Mouse (Mus musculus) yolk sac, embryonic 10.5 days (tissue): ENCODE results near the gene Ccdc110.

ENCODE experiments used
- DNase-seq: peaks from one replicate; pipeline ENCODE4 v3.0.0-alpha.2; 2017; ENCODE audit warnings: low spot score

The Ccdc110 gene

GRCm38 (mm10) chr8:45934582-45935014 is at the start of gene Ccdc110:
Gene Ccdc110 (plus strand): TSS chr8:45934619.
- DNase-seq = peak; percentile 72

DNA sequence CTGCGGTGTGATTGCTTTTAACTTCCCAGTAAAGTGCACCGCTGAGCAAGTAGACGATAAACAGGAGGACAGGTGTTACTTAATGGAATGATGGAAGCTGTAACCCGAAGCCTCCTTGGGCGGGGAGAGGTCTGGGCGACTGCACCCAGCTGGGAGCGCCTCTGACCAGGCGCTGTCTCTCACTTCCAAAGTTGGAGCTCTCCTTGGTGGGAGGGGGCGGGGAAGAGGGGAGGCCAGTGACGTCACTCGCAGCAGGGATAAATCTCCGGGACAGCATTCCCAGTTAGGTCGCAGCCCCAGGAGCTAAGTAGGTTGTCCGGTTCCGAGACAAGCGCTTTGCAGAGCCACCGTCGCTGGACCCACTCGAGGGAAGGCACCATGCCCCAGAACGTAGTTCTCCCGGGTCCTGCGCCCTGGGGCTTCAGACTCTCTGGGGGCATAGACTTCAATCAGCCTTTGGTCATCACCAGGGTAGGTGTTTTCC is 49.2 kb upstream of the Ccdc110 start, which contains the start of gene Pdlim3:
Pdlim3 (plus strand) TSS at position 260 of the 484 bp plus-strand sequence.
- DNase-seq = peak; percentile 38

DNA sequence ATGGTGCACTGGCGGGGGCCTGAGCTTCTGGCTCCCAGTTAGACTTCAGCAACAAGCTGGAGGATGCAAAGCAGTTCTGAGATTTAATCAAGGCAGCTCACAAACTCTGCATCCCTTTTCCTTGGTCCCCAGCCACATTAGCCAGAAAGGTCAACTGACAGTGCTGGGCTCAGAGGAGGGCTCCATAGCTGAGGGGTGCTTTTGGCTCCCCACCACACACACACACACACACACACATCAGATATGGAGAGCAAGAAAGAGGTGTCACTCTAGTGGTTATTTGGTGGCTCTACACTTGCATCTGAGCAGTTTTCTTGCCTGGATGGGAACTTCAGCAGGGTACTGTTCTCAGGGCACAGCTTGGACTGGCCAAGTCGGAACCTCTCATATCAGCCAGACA is 48.6 kb upstream of the Ccdc110 start:
- DNase-seq = no peak

DNA sequence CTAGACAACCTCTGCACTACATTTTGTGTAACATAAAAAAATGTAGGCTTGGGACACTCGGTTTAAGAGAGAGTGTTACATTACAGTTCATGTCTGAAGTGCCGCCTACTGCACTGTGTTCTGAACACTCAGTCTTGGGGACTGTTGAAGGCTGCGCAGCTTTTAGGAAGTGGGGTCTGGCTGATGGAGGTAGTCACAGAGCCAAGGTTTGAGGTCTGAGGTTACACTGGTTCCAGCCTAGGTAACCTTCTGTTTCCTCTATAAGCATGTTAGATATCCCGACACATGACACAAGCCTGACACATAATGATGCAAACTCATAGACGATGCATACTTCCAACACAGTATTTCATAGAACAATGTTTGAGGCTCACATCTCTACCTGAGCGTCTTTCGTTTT is 44.7 kb upstream of the Ccdc110 start:
- DNase-seq = no peak

DNA sequence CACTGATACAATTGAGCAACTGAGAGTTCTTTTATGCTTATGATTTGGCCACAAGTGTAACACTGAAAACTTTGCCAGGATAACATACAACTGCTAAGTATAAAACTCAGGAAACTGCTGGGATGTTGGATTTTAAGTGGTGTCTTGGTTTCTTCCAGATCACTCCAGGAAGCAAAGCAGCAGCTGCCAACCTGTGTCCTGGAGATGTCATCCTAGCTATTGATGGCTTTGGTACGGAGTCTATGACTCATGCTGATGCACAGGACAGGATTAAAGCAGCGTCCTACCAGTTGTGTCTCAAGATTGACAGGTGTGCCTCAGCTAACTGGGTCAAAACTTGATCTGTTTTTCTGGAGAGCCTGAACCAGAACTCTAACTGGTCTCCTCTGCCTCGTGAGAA is 37.8 kb upstream of the Ccdc110 start:
- no peak for DNase-seq

- DNase-seq = no peak
These were observed 34.6 kb upstream of the Ccdc110 start for GRCm38 (mm10) chr8:45899783-45900182.

- no peak for DNase-seq
These were observed 32.8 kb upstream of the Ccdc110 start for GRCm38 (mm10) chr8:45901626-45902025.

DNA sequence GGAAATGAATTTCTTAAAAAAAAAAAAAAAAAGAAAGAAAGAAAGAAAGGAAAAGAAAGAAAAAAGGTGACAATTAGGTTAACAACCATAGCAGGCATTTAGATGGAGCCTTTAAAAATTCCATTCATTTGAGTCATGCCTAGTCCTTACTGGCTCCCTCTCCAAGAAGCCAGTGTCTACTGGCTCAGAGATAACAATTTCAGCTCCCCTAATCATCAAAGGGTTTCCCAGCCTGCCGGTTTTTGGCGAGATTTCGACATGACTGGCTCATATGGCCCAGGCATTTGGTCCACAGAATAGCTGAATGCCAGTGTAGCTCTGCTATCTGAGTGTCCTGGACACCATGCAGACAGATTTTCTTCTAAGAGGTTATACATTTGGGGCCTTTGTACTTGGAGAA is 30.8 kb upstream of the Ccdc110 start:
- no peak for DNase-seq

DNA sequence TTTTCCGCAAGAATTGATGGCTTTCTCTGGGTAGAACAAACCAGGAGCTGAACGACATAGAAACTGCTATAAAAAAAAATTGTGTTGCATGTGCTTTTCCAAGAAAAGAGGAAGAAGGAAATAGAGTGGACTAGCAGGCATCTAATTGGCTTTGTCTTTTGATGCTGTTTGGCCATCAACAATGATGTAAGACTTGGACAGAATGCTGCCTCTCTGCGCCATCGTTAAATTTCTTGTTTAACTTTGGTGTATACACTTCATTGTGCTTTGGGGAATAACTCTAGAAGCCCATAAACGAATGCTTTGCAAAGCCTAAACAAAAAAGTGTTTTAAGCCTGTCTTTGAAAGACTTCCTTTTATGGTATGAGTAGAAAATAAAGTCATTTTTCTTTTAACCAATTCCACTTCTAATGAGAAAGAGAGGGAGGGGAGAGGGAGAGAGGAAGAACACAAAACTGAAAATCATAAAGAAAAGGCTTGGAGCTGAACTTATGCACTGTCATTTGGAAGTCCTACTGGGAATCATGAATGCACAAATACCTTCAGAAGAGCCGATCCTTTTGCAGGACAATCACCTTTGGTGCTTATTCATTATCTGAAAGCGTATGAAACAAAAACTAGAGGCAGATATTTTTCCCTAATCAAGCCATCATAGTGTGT is 28.7 kb upstream of the Ccdc110 start:
- no peak for DNase-seq

DNA sequence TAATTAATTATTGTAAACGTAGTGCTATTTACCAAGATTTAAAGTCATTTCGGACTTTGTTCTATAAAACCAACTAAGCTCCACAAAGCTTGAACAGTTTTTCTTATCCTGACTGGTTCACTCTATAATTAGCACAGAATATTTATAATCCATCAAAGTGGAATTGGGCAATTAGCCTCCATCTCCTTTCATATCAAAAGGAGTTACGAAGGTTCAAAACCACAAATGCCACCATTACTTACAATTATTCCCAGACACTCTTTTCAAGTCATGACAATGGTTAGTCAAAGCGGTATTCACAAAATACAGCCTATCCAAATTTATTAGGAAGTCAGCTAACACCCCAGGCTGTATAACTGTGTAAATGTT is 28.2 kb upstream of the Ccdc110 start:
- no peak for DNase-seq

DNA sequence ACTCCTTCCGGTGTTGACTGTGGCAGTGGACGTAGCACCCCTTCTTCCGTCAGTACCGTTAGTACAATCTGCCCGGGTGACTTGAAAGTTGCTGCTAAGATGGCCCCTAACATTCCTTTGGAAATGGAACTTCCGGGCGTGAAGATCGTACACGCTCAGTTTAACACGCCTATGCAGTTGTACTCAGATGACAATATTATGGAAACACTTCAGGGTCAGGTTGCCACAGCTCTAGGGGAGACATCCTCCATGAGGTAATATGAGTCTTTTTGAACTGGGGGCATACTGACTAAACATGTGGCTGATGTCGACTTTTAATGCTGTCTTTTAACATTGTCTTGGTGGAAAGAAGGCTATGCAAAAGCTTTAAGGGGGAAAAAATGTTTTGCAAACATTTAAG is 20.7 kb upstream of the Ccdc110 start:
- DNase-seq = no peak

- no peak for DNase-seq
These were observed 17.9 kb upstream of the Ccdc110 start for GRCm38 (mm10) chr8:45916496-45916895.

DNA sequence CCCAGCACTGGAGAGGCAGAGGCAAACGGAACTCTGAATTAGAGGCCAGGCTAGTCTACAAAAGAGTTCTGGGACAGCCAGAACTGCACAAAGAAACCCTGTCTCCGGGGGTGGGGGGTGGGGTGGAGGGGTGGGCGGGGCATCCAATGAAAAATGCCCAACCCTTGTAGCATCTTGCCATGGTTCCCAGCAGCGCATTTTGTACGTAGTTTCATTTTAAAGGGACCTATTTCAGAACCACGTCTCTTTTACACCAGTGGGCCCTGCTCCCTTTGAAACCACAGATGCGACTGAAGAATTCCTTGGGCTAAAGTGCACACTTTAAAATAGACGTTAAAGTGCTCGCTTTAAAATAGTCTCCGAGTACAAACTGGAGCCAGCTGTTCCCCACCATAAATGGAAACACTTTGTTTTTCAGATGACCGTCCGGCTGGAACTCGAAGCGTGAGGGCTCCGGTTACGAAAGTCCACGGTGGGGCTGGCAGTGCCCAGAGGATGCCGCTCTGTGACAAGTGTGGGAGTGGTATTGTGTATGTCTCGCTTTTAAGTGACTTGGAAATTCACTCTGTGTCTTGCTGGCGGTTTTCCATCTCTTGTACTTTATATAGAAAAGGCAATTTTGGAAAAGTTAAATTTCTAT is 17.3 kb upstream of the Ccdc110 start:
- DNase-seq = no peak

DNA sequence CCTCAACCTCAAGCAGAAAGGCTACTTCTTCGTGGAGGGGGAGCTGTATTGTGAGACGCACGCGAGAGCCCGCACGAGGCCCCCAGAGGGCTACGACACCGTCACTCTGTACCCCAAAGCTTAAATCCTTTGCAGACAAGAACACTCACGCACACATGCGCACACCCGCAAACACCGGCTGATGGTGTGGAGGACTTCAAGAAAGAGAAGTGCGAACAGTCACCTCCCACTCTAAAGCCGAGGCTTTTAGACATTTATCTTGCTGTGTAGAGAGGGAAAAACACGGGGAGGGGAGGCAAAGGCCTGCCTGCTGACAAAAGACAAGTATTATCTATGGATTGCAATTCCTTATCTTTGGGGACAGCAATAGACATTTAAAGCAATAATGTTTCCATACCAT is 15.5 kb upstream of the Ccdc110 start:
- DNase-seq = no peak

DNA sequence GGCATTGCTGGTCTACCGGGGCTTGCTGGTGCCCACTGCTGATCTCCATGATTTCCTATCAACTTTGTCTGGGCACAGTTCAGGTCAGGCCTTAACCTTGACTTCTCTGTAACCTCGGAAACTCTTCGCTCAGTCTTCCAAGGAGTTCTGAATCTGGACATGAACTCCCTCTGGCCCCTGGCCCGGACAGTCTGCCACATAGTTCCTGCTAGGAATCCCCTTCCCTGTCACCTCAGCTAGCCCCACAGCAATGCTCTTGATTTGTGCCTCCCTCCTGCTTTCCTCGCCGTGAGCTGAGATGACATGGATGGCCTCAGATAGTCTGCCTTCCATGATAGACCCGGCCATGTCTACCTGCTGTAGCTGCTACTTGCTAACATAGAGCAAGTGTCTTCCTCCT is 14.0 kb upstream of the Ccdc110 start:
- DNase-seq = no peak

DNA sequence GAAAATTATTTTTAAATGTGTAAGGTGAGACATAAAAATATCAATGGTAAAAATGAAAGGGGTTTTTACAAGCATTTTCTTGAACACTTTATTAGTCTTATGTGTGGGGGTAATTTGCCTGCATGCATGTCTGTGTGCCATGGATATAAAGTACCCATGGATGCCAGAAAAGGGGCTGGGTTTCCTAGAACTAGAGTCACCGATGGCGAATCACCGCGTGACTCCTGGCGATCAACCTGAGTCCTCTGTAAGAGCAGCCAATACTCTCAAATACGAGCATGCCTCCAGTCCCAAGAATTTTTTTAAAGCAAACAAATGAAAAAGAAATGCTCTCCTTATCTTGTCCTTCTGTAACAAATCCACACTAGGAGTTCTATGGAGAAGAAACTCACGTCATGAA is 12.3 kb upstream of the Ccdc110 start:
- no peak for DNase-seq

GRCm38 (mm10) chr8:45936986-45937385 is 2.6 kb downstream of the Ccdc110 start:
- DNase-seq = no peak

DNA sequence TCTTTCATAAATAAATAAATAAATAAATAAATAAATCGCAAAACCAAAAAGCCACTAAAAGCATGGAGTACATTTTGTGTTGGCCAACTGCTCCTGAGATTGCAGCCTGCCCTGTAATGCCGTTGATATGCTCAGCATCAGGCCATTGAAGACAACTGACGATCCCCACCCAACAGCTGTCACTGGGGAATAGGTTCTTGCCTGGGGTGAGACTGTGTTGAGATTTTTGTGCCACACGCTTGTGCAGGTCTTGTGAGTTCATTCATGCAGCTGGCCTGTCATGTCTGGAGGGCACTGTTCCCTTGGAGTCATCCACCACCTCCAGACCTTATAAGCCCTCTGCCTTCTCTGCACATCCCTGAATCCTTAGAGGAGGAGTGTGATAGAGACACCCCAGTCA is 11.9 kb downstream of the Ccdc110 start:
- no peak for DNase-seq

DNA sequence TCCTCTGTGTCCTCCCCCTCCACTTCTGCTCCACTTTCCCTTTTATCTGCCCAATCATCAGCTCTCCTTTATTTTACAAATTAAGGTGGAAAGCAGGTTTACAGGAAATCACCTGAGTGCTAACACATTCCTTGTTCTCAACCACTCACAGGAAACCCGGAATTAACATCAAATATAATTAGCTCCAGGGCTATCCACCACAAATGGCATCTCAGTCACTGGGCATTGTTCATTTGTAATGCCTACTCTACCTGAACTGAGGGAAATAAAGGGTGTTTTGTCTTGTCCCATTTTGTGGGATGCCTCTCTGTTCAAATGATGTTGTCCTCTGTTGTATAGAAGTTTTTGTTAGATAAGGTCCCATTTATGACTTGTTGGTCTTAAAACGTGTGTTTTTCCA is 16.2 kb downstream of the Ccdc110 start:
- DNase-seq = no peak

DNA sequence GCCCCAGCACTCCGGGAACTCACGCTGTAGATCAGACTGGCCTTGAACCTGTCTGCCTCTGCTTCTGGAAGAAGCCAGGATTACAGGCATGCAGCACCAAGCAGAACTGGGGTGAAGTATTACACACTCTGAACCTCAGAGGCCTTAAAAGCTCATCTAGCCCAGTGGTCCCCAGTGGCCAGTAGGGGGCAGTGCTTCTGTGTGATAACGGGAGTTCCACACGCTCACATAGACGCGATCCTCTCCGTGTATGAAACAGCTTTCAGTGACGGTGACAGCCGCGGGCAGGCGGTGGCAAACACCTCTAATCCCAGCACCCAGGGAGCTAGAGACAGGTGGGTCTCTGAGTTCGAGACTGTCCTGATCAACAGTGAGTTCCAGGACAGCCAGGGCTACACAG is 36.5 kb downstream of the Ccdc110 start:
- DNase-seq = no peak

DNA sequence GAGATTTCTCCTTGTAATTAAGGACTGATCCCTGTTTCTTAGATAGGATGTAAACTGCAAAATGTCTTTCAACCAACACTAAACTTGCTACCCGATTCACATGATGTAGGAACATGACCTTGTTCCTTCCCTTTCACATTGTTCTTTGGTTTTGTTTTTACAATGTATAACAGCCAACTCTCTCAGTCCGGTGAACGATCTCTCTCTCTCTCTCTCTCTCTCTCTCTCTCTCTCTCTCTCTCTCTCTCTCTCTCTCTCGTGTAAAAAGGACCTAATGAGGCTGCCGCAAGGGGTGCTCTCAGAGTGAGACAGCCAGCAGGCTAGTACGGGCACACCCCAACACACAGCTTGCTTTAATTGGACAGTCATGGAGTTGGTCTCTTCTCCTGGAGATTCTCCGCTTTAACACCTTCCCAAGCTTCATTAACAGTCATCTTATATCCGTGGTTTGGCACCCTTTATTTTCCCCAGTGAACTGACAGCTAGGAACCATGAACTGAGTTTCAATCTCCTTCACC is 39.6 kb downstream of the Ccdc110 start:
- DNase-seq = no peak

GRCm38 (mm10) chr8:45975126-45975836 is 40.9 kb downstream of the Ccdc110 start, which contains the start of the genes 1700029J07Rik and Ufsp2:
Gene 1700029J07Rik (minus strand): TSS chr8:45975252.
Gene Ufsp2 (plus strand): TSS chr8:45975528.
- peak; percentile 97 for DNase-seq
